Mouse (Mus musculus) heart, embryonic 13.5 days (tissue): ENCODE data around the gene Dis3l2. TPM values are rescaled to one million over a fixed set of nuclear protein-coding genes. Genes with fewer than 3 reads are reported as not detected.

Experiments
- ATAC-seq: fragments of 200-750 bp; cut with Nextera tagmentation; 2 replicates; pipeline ENCODE4 v1.8.0; 2017; ENCODE audit warnings: moderate TSS enrichment; ENCODE audit not compliant: insufficient number of reproducible peaks, low FRiP score, low TSS enrichment; ENCODE audit errors: extremely low read depth
- H3K27ac ChIP-seq: fragments of 300-500 bp; sonication (generic); replicated peaks from 2 replicates; pipeline ENCODE4 v1.5.1; 2015; ENCODE audit warnings: moderate library complexity, mild to moderate bottlenecking, inconsistent platforms
- H3K27me3 ChIP-seq: fragments of 300-500 bp; sonication (generic); replicated peaks from 2 replicates; pipeline ENCODE4 v1.6.1; 2015; ENCODE audit warnings: mild to moderate bottlenecking, inconsistent platforms
- H3K36me3 ChIP-seq: fragments of 300-500 bp; sonication (generic); 2 replicates; pipeline ENCODE4 v1.6.1; 2015; ENCODE audit warnings: mild to moderate bottlenecking, inconsistent platforms
- H3K4me1 ChIP-seq: fragments of 300-500 bp; sonication (generic); 2 replicates; pipeline ENCODE4 v1.6.1; 2015; ENCODE audit warnings: inconsistent platforms
- H3K4me2 ChIP-seq: fragments of 300-500 bp; sonication (generic); 2 replicates; pipeline ENCODE4 v1.6.1; 2015; ENCODE audit warnings: inconsistent platforms, mild to moderate bottlenecking, moderate library complexity
- H3K4me3 ChIP-seq: fragments of 300-500 bp; sonication (generic); 2 replicates; pipeline ENCODE4 v1.5.1; 2015; ENCODE audit warnings: moderate library complexity, mild to moderate bottlenecking, inconsistent platforms
- H3K9ac ChIP-seq: fragments of 300-500 bp; sonication (generic); 2 replicates; pipeline ENCODE4 v1.6.1; 2015; ENCODE audit warnings: inconsistent platforms, mild to moderate bottlenecking, moderate library complexity
- H3K9me3 ChIP-seq: fragments of 300-500 bp; sonication (generic); 2 replicates; pipeline ENCODE4 v1.6.1; 2016; ENCODE audit warnings: inconsistent platforms
- WGBS: fragments of 180-500 bp; shearing (Covaris S2); methylation state at CpG from one replicate; pipeline ENCODE4 v1.1.7; 2015; ENCODE audit warnings: mixed read lengths; 5-methylcytosine and 5-hydroxymethylcytosine counted together
- polyA plus RNA-seq: library from polyadenylated mRNA; unstranded; fragments of >200 nt; fragmentation: Nextera tagmentation; extraction: Ambion mirVana; gene quantifications from 2 replicates; pipeline ENCODE4 v1.2.1, GENCODE M21; 2015

Gene Dis3l2
- polyA plus RNA-seq, 1 experiment from 2014 or later = 15.0 TPM

DNA sequence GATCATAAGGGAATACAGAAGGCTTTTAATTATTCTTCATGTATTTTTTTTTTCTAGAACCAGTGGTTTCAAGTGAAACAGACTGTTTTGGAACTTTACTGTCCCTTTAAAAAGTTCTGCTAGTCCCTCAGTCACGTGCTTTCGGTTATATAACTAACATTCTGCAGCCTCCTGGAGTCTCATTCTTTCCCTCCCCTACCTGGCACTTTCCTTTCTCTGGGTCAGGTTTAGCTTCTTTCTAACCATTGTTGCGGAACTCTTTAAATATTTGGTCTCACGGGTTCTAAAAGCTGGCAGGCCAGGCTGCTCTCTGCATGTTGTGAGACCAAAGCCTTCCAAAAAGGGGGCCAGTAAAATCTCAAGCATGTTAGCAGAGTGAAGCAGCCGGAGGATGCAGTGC lies 222.2 kb downstream of the Dis3l2 start:
- Histone ChIP-seq H3K4me1 (no peaks in the 10 kb centered on the region), H3K4me2 (no peak overlapping the region), H3K36me3 (peaks cover 3% of the 10 kb centered on the region; the same call in 1 of the 2 replicates), H3K9me3 (no peaks in the 10 kb centered on the region), H3K27me3 (no peaks in the 10 kb centered on the region), H3K9ac (no peak overlapping the region), H3K27ac (no peak overlapping the region), H3K4me3 (no peak overlapping the region)
- no peak for ATAC-seq
- 67% methylated on average over 5 of the region's 5 CpGs for WGBS

DNA sequence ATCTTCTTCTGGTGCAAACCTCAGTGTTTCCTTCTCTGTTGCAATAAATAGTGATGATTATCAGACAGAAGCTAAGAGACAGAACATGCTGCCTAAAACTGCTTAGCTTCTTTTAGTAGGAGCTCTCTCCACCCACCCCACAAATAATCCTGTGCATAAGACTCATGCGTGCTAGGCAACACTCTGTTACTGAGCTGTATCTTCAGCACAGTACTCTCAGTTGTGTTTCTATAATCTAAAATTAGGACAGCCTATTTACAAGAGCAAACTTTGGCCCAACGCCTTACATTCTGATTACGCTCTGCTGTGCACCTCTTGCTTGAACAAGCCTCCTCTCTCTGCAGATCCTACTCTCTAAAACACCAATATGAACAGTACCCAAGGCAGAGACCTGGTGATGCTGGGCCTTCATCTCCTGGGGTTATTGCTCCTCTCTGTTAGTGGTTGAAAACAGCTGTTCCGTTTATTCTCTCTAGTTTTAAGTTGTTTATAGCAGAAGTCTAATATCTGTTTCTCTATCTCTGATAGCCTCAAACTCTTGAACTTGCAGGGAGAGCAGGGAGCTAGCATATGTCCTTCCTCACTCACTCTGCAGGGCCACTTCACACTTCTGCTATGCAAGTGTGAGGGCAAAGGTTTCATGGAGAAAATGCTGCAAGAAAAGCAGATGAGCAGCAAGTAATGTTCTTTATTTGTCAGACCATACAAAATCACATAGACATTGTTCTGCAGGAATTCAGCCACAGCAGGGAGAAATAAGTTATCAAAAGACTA lies 228.2 kb downstream of the Dis3l2 start:
- H3K27me3 ChIP-seq = no peaks in the 10 kb centered on the region
- H3K9ac ChIP-seq = no peak overlapping the region
- no peaks in the 10 kb centered on the region for H3K9me3 ChIP-seq
- H3K36me3 ChIP-seq = peaks cover 5% of the 10 kb centered on the region; the same call in 1 of the 2 replicates
- H3K4me3 ChIP-seq = no peak overlapping the region
- H3K4me1 ChIP-seq = no peaks in the 10 kb centered on the region
- ATAC-seq = no peak
- no peak overlapping the region for H3K27ac ChIP-seq
- WGBS = 75% methylated on average over 4 of the region's 4 CpGs
- H3K4me2 ChIP-seq = no peak overlapping the region

DNA sequence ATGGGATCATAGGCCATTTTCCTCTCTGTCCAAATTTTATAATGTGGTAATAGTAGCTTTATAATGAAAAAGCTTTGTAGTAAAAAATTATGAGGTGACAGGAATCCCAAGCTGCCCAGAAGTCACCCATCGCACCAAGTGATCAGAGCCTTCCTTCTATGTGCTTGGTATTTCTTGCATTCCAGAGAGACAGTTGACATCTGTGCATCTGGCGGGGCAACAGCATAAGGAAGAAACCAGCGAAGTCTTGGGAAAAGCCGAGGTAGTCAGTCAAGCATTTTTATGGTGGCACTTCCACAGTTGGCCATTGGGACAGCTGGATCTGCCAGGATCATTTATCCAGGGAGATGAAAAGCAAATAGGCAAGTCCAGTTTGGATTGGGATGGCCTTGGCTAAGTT lies 229.2 kb downstream of the Dis3l2 start:
- H3K4me2 ChIP-seq = no peak overlapping the region
- H3K4me1 ChIP-seq = no peaks in the 10 kb centered on the region
- H3K27me3 ChIP-seq = no peaks in the 10 kb centered on the region
- peaks cover 5% of the 10 kb centered on the region; the same call in 1 of the 2 replicates for H3K36me3 ChIP-seq
- no peak overlapping the region for H3K4me3 ChIP-seq
- H3K9ac ChIP-seq = no peak overlapping the region
- 87% methylated on average over 4 of the region's 4 CpGs for WGBS
- no peak overlapping the region for H3K27ac ChIP-seq
- no peaks in the 10 kb centered on the region for H3K9me3 ChIP-seq
- no peak for ATAC-seq

DNA sequence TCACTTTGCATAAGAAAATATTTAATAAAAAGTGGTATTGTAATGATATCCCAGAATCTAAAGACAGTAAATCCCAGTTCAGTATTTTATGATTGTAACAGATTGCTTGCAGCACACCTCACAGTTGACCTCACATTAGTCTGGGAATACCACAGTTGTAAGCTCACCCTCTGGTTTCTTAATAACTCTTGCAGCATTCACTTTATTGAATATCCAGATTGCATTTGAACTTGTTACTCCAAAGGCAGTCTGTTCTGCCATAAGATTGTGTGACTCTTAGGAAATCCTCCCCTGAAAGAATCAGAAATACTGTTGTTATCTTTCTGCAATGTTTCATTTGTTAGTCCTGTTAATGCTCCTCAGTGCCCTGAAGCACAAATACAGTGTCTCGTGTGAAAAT lies 230.0 kb downstream of the Dis3l2 start:
- no peak overlapping the region for H3K4me3 ChIP-seq
- no peak for ATAC-seq
- no peaks in the 10 kb centered on the region for H3K9me3 ChIP-seq
- WGBS = 63% methylated on average over 1 of the region's 1 CpGs
- peaks cover 5% of the 10 kb centered on the region; the same call in 1 of the 2 replicates for H3K36me3 ChIP-seq
- no peak overlapping the region for H3K27ac ChIP-seq
- H3K4me2 ChIP-seq = no peak overlapping the region
- no peaks in the 10 kb centered on the region for H3K4me1 ChIP-seq
- no peaks in the 10 kb centered on the region for H3K27me3 ChIP-seq
- no peak overlapping the region for H3K9ac ChIP-seq

DNA sequence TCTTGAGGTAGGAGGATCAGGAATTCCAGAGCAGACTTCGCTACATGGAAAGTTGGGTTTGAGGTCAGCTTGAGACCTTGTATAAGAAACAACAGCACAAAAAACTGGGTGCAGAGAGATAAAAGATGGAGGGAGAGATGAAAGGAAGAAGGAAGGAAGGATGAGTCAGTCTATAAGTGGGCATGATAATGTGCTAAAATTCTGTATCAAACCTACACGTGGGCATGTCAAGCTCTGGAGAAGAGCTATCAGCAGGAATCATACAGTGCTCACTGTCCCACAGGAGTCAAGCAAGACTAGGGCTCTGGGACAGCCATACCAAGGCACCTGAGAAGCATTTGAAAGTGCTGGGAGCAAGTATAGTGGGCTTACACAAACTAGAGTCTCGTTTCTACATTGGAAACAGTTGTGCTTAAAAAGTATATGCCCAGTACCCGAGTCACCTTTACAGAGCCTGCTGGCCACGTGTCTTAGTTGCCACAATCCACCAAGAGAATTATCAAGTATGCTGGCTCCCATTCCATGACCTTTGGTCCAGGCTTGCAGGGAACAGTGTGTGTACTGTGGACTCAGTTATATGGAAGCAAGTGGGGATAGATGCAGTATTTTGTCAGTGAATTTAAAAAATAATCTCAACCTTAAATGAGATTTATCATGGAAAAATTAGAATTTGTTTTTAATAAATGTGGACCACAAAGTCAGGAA lies 248.0 kb downstream of the Dis3l2 start:
- Histone ChIP-seq H3K9me3 (no peaks in the 10 kb centered on the region), H3K27me3 (no peaks in the 10 kb centered on the region), H3K9ac (no peak overlapping the region), H3K4me3 (no peak overlapping the region), H3K36me3 (no peaks in the 10 kb centered on the region), H3K4me1 (peaks cover 9% of the 10 kb centered on the region), H3K4me2 (no peak overlapping the region), H3K27ac (no peak overlapping the region)
- 66% methylated on average over 5 of the region's 5 CpGs for WGBS
- ATAC-seq = no peak

DNA sequence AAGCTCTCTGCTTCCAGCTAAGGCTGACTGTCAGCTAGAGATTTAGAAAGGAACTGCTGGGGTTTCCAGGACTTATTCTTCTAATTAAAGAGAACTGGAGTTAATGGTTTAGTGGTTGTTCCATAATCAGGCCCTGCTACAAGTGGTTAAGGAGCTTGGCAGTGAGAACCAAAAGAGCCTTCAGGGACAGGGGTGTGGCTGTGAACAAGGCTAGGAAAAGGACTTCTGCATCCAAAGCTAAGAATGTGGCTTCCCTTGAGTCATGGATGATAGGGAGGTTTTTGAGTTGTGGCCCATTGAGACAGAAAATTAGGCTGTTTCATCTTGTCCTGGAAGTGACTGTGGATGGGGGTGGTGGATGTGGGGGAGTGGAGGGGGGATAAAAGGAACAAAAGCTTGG lies 252.2 kb downstream of the Dis3l2 start:
- Histone ChIP-seq H3K9me3 (no peaks in the 10 kb centered on the region), H3K27me3 (no peaks in the 10 kb centered on the region), H3K9ac (no peak overlapping the region), H3K27ac (no peak overlapping the region), H3K4me2 (no peak overlapping the region), H3K36me3 (peaks cover 6% of the 10 kb centered on the region; the same call in 1 of the 2 replicates), H3K4me1 (no peaks in the 10 kb centered on the region), H3K4me3 (no peak overlapping the region)
- ATAC-seq = no peak

DNA sequence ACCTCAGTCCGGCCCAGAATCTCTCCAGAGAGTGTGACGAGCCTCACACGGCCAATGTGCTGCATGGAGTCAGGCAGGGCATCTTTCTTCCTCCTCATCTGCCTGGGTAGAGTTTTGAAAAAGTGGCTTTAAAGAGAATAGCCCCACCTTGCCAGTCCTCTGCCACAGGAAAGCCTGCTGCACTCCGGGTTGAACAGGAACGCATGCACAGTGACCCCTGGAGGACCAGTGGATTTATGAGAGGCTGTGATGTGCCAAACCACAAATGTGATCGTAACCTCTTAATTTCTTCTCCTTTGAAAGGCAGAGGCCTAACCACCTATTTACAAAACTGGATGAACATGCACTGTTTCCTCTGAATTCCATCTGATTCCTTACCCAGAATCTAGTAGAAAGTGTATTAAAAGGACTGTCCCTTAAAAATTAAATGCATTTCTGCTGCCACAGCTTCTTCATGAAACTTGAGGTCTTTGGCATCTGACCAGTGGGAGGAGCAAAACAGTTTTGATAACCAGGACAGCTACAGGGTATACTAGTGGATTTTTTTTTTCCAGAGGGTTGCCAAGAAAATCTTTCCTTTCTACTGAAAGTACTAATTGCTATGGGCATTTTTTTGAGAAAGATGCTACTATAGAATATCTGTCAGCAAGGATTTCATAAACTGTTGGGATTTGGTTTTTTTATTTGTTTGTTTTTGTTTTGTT lies 264.8 kb downstream of the Dis3l2 start:
- H3K36me3 ChIP-seq = peaks cover 4% of the 10 kb centered on the region; the same call in 1 of the 2 replicates
- H3K4me1 ChIP-seq = no peaks in the 10 kb centered on the region
- H3K27ac ChIP-seq = no peak overlapping the region
- no peak overlapping the region for H3K9ac ChIP-seq
- H3K9me3 ChIP-seq = no peaks in the 10 kb centered on the region
- no peak overlapping the region for H3K4me3 ChIP-seq
- no peak for ATAC-seq
- H3K4me2 ChIP-seq = no peak overlapping the region
- 48% methylated on average over 6 of the region's 6 CpGs for WGBS
- no peaks in the 10 kb centered on the region for H3K27me3 ChIP-seq

DNA sequence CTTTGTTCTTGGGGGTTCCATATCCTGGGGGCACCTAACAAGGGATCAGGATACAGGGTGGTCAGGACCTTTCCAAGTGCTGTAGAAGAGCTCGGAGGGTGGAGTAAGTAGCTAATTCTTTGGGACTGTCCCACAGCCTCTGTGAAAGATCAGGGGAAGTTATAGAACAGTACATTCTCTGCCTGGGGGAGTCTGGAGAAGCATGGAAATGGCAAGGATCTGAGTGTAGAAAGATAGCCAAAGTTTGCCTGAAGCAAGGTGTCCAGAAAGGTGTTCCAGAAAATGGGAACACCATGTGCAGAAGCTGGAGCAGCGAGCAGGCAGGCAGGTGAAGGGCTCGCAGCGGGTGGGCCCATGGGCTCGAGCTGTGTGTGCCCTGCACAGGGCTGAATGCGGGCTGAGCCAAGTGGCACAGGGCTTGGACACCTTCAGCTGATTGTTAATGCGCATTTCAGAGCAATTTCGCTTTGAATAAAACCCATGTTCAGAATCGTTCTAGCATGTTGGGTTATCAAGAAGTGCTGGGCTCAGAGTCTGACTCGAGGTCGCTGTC lies 265.6 kb downstream of the Dis3l2 start:
- no peaks in the 10 kb centered on the region for H3K4me1 ChIP-seq
- H3K9ac ChIP-seq = no peak overlapping the region
- H3K9me3 ChIP-seq = no peaks in the 10 kb centered on the region
- no peak for ATAC-seq
- H3K4me2 ChIP-seq = no peak overlapping the region
- 81% methylated on average over 11 of the region's 11 CpGs for WGBS
- no peak overlapping the region for H3K27ac ChIP-seq
- no peak overlapping the region for H3K4me3 ChIP-seq
- peaks cover 9% of the 10 kb centered on the region; the same call in 1 of the 2 replicates for H3K36me3 ChIP-seq
- no peaks in the 10 kb centered on the region for H3K27me3 ChIP-seq

DNA sequence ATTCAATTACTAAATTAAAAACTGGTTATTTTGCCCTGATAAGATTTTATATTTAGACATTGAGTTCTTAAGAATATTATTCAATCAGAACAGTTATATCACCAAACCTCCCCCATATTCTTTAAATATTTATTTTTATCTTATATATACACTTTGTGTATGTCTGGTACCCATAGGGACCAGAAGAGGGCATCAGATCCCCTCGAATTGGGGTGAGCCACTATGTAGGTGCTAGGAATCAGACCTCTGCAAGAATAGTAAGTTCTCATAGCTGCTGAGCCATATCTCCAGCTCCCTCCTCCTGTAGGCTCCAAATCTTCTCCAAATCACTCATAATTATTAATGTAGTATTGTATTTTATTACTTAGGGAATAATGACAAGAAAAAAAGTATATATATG lies 269.1 kb downstream of the Dis3l2 start:
- Histone ChIP-seq H3K4me3 (no peak overlapping the region), H3K27me3 (no peaks in the 10 kb centered on the region), H3K4me1 (no peaks in the 10 kb centered on the region), H3K36me3 (peaks cover 9% of the 10 kb centered on the region; the same call in 1 of the 2 replicates), H3K4me2 (no peak overlapping the region), H3K27ac (no peak overlapping the region), H3K9ac (no peak overlapping the region), H3K9me3 (no peaks in the 10 kb centered on the region)
- 38% methylated on average over 1 of the region's 1 CpGs for WGBS
- ATAC-seq = no peak

DNA sequence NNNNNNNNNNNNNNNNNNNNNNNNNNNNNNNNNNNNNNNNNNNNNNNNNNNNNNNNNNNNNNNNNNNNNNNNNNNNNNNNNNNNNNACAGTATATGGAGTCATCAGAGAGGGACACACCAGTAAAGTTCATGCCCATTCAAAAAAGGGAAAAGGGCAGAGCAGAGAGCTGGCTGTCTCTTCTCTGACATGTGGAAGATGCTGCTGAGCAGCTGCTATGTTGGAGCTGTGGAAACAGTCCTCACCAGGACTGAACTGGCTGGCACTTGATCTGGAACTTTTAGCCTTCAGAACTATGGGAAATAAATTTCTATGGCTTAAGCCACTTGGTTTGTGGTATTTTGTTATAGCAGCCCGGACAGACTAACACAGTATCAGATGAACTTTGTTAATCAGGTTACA lies 273.4 kb downstream of the Dis3l2 start:
- ATAC-seq = no peak
- no peak overlapping the region for H3K4me2 ChIP-seq
- no peak overlapping the region for H3K27ac ChIP-seq
- H3K9ac ChIP-seq = no peak overlapping the region
- no peaks in the 10 kb centered on the region for H3K9me3 ChIP-seq
- WGBS = 74% methylated on average over 1 of the region's 1 CpGs
- H3K4me3 ChIP-seq = no peak overlapping the region
- no peaks in the 10 kb centered on the region for H3K27me3 ChIP-seq
- H3K36me3 ChIP-seq = peaks cover 13% of the 10 kb centered on the region; the same call in 1 of the 2 replicates
- no peaks in the 10 kb centered on the region for H3K4me1 ChIP-seq

DNA sequence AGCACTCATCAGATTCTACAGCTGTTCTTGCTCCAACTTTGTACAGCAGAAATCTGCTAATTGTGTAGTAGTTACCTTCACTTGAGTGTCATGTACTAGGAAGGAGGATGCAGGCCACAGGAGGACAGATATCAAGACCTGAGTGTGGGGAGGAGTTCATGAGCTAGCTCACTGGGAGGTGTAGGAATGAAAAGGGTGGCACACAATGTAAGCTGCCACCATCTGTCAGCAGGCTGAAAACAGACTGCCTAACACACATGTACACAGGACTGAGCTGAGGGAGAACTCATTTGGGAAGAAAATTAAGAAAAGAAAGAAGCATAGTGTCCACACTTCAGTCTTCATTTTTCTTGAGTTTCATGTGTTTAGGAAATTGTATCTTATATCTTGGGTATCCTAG lies 282.8 kb downstream of the Dis3l2 start:
- Histone ChIP-seq H3K4me3 (no peak overlapping the region), H3K4me2 (no peak overlapping the region), H3K9me3 (no peaks in the 10 kb centered on the region), H3K27me3 (no peaks in the 10 kb centered on the region), H3K9ac (no peak overlapping the region), H3K4me1 (no peaks in the 10 kb centered on the region), H3K27ac (no peak overlapping the region), H3K36me3 (peaks cover 9% of the 10 kb centered on the region; the same call in 1 of the 2 replicates)
- ATAC-seq = no peak
